Mouse (Mus musculus) midbrain, embryonic 16.5 days (tissue): ENCODE results near the gene Parp3. TPM values are rescaled to one million over a fixed set of nuclear protein-coding genes. Genes with fewer than 3 reads are reported as not detected.

Experiments used
- ATAC-seq: fragments of 200-750 bp; cut with Nextera tagmentation; 2 replicates; pipeline ENCODE4 v1.8.0; 2017; ENCODE audit warnings: moderate TSS enrichment
- H3K27ac ChIP-seq: fragments of 300-500 bp; sonication (generic); 2 replicates; pipeline ENCODE4 v1.5.1; 2014; ENCODE audit warnings: mild to moderate bottlenecking, low read length, mixed read lengths
- H3K27me3 ChIP-seq: fragments of 300-500 bp; sonication (generic); 2 replicates; pipeline ENCODE4 v1.6.1; 2014; ENCODE audit warnings: low read depth, low read length, mixed read lengths; ENCODE audit not compliant: control insufficient read depth, insufficient read depth
- H3K36me3 ChIP-seq: fragments of 300-500 bp; sonication (generic); 2 replicates; pipeline ENCODE4 v1.6.1; 2014; ENCODE audit warnings: mild to moderate bottlenecking, low read length, moderate library complexity, mixed read lengths; ENCODE audit not compliant: control insufficient read depth, insufficient read depth
- H3K4me1 ChIP-seq: fragments of 300-500 bp; sonication (generic); 2 replicates; pipeline ENCODE4 v1.6.1; 2014; ENCODE audit warnings: mild to moderate bottlenecking, low read length, mixed read lengths; ENCODE audit not compliant: control insufficient read depth, insufficient read depth
- H3K4me2 ChIP-seq: fragments of 300-500 bp; sonication (generic); 2 replicates; pipeline ENCODE4 v1.6.1; 2014; ENCODE audit warnings: mild to moderate bottlenecking, low read length, mixed read lengths
- H3K4me3 ChIP-seq: fragments of 300-500 bp; sonication (generic); 2 replicates; pipeline ENCODE4 v1.5.1; 2014; ENCODE audit warnings: low read depth, mild to moderate bottlenecking, low read length, moderate library complexity, mixed read lengths
- H3K9ac ChIP-seq: fragments of 300-500 bp; sonication (generic); 2 replicates; pipeline ENCODE4 v1.6.1; 2014; ENCODE audit warnings: low read depth, low read length, mixed read lengths
- H3K9me3 ChIP-seq: fragments of 300-500 bp; sonication (generic); replicated peaks from 2 replicates; pipeline ENCODE4 v1.6.1; 2014; ENCODE audit warnings: mild to moderate bottlenecking, low read length, mixed read lengths; ENCODE audit not compliant: control insufficient read depth, poor library complexity, severe bottlenecking
- WGBS: fragments of 180-500 bp; shearing (Covaris S2); extraction: QIAGEN DNeasy Blood & Tissue Kit; methylation state at CpG from one replicate; pipeline ENCODE4 v1.1.7; 2014; 5-methylcytosine and 5-hydroxymethylcytosine counted together
- polyA plus RNA-seq: library from polyadenylated mRNA; unstranded; fragments of >200 nt; fragmentation: Nextera tagmentation; extraction: Ambion mirVana; gene quantifications from 2 replicates; pipeline ENCODE4 v1.2.1, GENCODE M21; 2015

Parp3 gene
- polyA plus RNA-seq, 1 experiment from 2014 or later, result 0.89 TPM

- Histone ChIP-seq H3K27ac (no peak overlapping the region), H3K4me1 (peaks cover 10% of the 10 kb centered on the region), H3K9ac (peak overlapping the region; percentile 68), H3K9me3 (no peaks in the 10 kb centered on the region), H3K36me3 (peaks cover 12% of the 10 kb centered on the region; the same call in 1 of the 2 replicates), H3K4me2 (peak overlapping the region; percentile 83), H3K27me3 (no peaks in the 10 kb centered on the region), H3K4me3 (peak overlapping the region; percentile 87)
- ATAC-seq, result no peak
- WGBS, result 84% methylated on average over 9 of the region's 9 CpGs
Observed at GRCm38 (mm10) chr9:106478101-106478500, 1.4 kb upstream of the Parp3 start.

- Histone ChIP-seq H3K4me2 (peak overlapping the region; percentile 83), H3K36me3 (peaks cover 11% of the 10 kb centered on the region; the same call in 1 of the 2 replicates), H3K9ac (peak overlapping the region; percentile 68), H3K27ac (no peak overlapping the region), H3K4me3 (peak overlapping the region; percentile 87), H3K9me3 (no peaks in the 10 kb centered on the region), H3K4me1 (peaks cover 10% of the 10 kb centered on the region), H3K27me3 (no peaks in the 10 kb centered on the region)
- no peak for ATAC-seq
- WGBS, result 8% methylated on average over 16 of the region's 16 CpGs
Observed at GRCm38 (mm10) chr9:106477649-106478048, 900 bp upstream of the Parp3 start.

- H3K4me1 ChIP-seq, result peaks cover 10% of the 10 kb centered on the region
- H3K27ac ChIP-seq, result no peak overlapping the region; the same call in 1 of the 2 replicates
- no peak overlapping the region for H3K4me3 ChIP-seq
- H3K36me3 ChIP-seq, result peaks cover 6% of the 10 kb centered on the region; the same call in 1 of the 2 replicates
- H3K9me3 ChIP-seq, result no peaks in the 10 kb centered on the region
- 34% methylated on average over 16 of the region's 16 CpGs for WGBS
- peak overlapping the region; percentile 39; the same call in 1 of the 2 replicates for H3K4me2 ChIP-seq
- no peak overlapping the region for H3K9ac ChIP-seq
- 0 out of 2 replicates have a peak, but pooled peaks cover under 1% of the 10 kb centered on the region for H3K27me3 ChIP-seq
- no peak; the same call in 1 of the 2 replicates for ATAC-seq
Observed at GRCm38 (mm10) chr9:106476002-106476923, 486 bp downstream of the Parp3 start.

GRCm38 (mm10) chr9:106475663-106476001 is 1.1 kb downstream of the Parp3 start, which contains the start of gene Rrp9:
Gene Rrp9, plus strand, starts transcription at chr9:106475963.
- Histone ChIP-seq H3K4me3 (no peak within 1 kb of the TSS), H3K4me1 (peaks cover 10% of the 10 kb centered on the region), H3K4me2 (peak within 1 kb of the TSS; percentile 39; the same call in 1 of the 2 replicates), H3K27ac (no peak within 1 kb of the TSS; the same call in 1 of the 2 replicates), H3K9ac (no peak within 1 kb of the TSS), H3K9me3 (no peaks in the 10 kb centered on the region), H3K27me3 (0 out of 2 replicates have a peak, but pooled peaks cover 3% of the 10 kb centered on the region), H3K36me3 (peaks cover under 1% of the 10 kb centered on the region; the same call in 1 of the 2 replicates)
- ATAC-seq, result no peak
- 90% methylated on average over 10 of the region's 10 CpGs for WGBS

GRCm38 (mm10) chr9:106475046-106475445 is 1.7 kb downstream of the Parp3 start:
- Histone ChIP-seq H3K27ac (no peak overlapping the region), H3K4me2 (no peak overlapping the region), H3K9ac (no peak overlapping the region), H3K27me3 (0 out of 2 replicates have a peak, but pooled peaks cover 3% of the 10 kb centered on the region), H3K36me3 (no peaks in the 10 kb centered on the region), H3K9me3 (no peaks in the 10 kb centered on the region), H3K4me3 (no peak overlapping the region), H3K4me1 (peaks cover 10% of the 10 kb centered on the region)
- ATAC-seq, result no peak
- WGBS, result 64% methylated on average over 7 of the region's 7 CpGs

- H3K4me2 ChIP-seq, result no peak overlapping the region
- no peak overlapping the region for H3K27ac ChIP-seq
- WGBS, result 6% methylated on average over 6 of the region's 6 CpGs
- no peaks in the 10 kb centered on the region for H3K9me3 ChIP-seq
- peaks cover 10% of the 10 kb centered on the region for H3K4me1 ChIP-seq
- no peak overlapping the region for H3K9ac ChIP-seq
- no peak for ATAC-seq
- no peaks in the 10 kb centered on the region for H3K36me3 ChIP-seq
- no peak overlapping the region for H3K4me3 ChIP-seq
- H3K27me3 ChIP-seq, result 0 out of 2 replicates have a peak, but pooled peaks cover 3% of the 10 kb centered on the region
Observed at GRCm38 (mm10) chr9:106474456-106474855, 2.3 kb downstream of the Parp3 start.

GRCm38 (mm10) chr9:106473753-106474105 is 3.0 kb downstream of the Parp3 start:
- no peak overlapping the region for H3K27ac ChIP-seq
- H3K4me2 ChIP-seq, result no peak overlapping the region
- no peak for ATAC-seq
- H3K36me3 ChIP-seq, result no peaks in the 10 kb centered on the region
- H3K4me1 ChIP-seq, result peaks cover 10% of the 10 kb centered on the region
- 0 out of 2 replicates have a peak, but pooled peaks cover 3% of the 10 kb centered on the region for H3K27me3 ChIP-seq
- no peaks in the 10 kb centered on the region for H3K9me3 ChIP-seq
- H3K4me3 ChIP-seq, result no peak overlapping the region
- H3K9ac ChIP-seq, result no peak overlapping the region
- WGBS, result 78% methylated on average over 5 of the region's 5 CpGs

GRCm38 (mm10) chr9:106473081-106473752 is 3.5 kb downstream of the Parp3 start:
- Histone ChIP-seq H3K9ac (no peak overlapping the region), H3K4me3 (no peak overlapping the region), H3K4me2 (no peak overlapping the region), H3K27me3 (0 out of 2 replicates have a peak, but pooled peaks cover 3% of the 10 kb centered on the region), H3K9me3 (no peaks in the 10 kb centered on the region), H3K4me1 (peaks cover 8% of the 10 kb centered on the region), H3K36me3 (no peaks in the 10 kb centered on the region), H3K27ac (no peak overlapping the region)
- no peak for ATAC-seq
- 90% methylated on average over 15 of the region's 16 CpGs for WGBS
